Mouse (Mus musculus) kidney, adult 8-10 months (tissue): Measurements from ENCODE around the gene Smarcd1.

Source experiments
- DNase-seq, 2 experiments: peaks; one replicate each; pipeline ENCODE4 v3.0.0; 2022

Smarcd1 gene

DNA sequence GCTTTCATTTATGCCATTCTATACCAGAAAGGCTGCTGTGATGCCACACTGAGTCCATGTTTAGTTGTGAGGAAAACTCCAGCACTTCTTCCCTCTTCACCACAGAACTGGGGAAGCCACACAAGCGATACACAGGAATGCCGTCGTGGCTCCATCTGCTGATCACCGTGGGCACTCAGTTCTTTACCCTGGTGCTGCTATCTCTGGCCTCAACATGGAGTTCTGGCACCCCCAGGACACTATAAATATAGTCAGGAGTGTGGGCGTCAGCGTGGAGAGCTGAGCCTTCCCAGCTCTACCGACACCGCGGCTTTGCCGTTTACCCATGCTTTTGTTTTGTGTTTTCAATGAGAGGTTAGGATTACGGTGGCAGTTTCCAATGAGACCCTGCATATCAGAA lies 34.7 kb downstream of the Smarcd1 start:
- no peak for DNase-seq

DNA sequence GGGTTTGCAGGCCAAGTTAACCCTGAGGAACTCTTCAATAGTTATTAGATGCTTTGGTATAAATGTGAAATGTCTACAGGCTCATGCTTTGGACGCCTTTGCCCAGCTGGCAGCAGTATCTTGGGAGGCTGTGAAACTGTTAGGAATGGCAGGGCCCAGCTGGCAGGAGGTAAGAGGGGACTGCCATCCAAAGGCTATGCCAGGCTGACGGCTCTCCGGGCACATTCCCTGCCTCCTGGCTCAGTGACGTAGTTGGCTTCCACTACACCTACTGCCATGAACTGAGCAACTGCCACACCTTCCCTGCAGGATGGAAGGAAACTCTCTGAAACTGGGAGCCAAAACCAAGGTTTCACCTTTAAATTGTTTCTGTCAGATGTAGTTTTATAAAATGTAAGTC lies 38.3 kb downstream of the Smarcd1 start:
- DNase-seq, result no peak

DNA sequence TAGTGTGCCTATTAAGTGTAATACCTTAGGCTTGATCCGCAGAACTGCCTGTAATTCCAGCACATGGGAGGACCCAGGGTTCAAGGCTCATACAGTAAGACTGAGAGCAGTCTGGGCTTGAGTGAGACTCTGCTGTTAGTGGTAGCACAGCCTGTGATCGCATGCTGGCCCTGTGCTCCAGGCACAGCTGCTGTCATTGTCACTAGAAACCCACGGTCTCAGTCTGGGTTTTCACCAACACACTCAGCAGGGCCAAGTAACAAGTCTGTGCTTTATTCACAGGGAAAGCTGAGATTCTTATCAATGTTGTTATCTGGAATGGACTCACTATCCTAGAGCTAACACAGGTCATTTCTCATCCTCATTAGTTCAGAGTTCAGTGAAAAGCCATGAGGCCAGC lies 52.3 kb downstream of the Smarcd1 start:
- no peak for DNase-seq
